Mouse (Mus musculus) embryo, embryonic 11 days (tissue): ENCODE data around the gene AC134908.4.
"Not testable (repeated sequence)": the region's sequence is repeated elsewhere in the genome, so short reads cannot be mapped to it uniquely, and the experiment has no call there.

ENCODE experiments used
- DNase-seq: peaks from one replicate; pipeline ENCODE4 v3.0.0-alpha.2; 2015

Gene AC134908.4

GRCm38 (mm10) chr17:25830806-25831431 lies 35.5 kb upstream of the AC134908.4 start:
- no peak for DNase-seq

GRCm38 (mm10) chr17:25830200-25830753 lies 34.8 kb upstream of the AC134908.4 start:
- no peak for DNase-seq

GRCm38 (mm10) chr17:25829558-25830017 lies 34.1 kb upstream of the AC134908.4 start:
- peak; percentile 6 for DNase-seq

GRCm38 (mm10) chr17:25828712-25829557 lies 33.5 kb upstream of the AC134908.4 start, which contains the start of gene Jmjd8:
Gene Jmjd8 (plus strand): TSS chr17:25828867.
- DNase-seq: peak; percentile 91

- DNase-seq: no peak
Observed at GRCm38 (mm10) chr17:25828223-25828594, 32.8 kb upstream of the AC134908.4 start.

- DNase-seq: no peak
Observed at GRCm38 (mm10) chr17:25827546-25828222, 32.2 kb upstream of the AC134908.4 start.

GRCm38 (mm10) chr17:25827011-25827410 lies 31.6 kb upstream of the AC134908.4 start:
- no peak for DNase-seq

GRCm38 (mm10) chr17:25825984-25826570 lies 30.6 kb upstream of the AC134908.4 start:
- DNase-seq: no peak

- DNase-seq: no peak
Observed at GRCm38 (mm10) chr17:25825311-25825710, 29.9 kb upstream of the AC134908.4 start.

GRCm38 (mm10) chr17:25824362-25825142 lies 29.1 kb upstream of the AC134908.4 start:
- DNase-seq: no peak

- DNase-seq: peak; percentile 93
Observed at GRCm38 (mm10) chr17:25823452-25823851, 28.0 kb upstream of the AC134908.4 start, which contains the start of gene Wdr24. Gene Wdr24 (plus strand): TSS chr17:25823627.

GRCm38 (mm10) chr17:25818851-25819780 lies 23.7 kb upstream of the AC134908.4 start:
- DNase-seq: peak; percentile 46

GRCm38 (mm10) chr17:25817662-25818061 lies 22.2 kb upstream of the AC134908.4 start:
- no peak for DNase-seq

GRCm38 (mm10) chr17:25813471-25813870 lies 18.0 kb upstream of the AC134908.4 start:
- peak; percentile 91 for DNase-seq

GRCm38 (mm10) chr17:25810890-25811289 lies 15.4 kb upstream of the AC134908.4 start:
- no peak for DNase-seq

GRCm38 (mm10) chr17:25809606-25810340 lies 14.3 kb upstream of the AC134908.4 start:
- DNase-seq: no peak

GRCm38 (mm10) chr17:25808789-25809605 lies 13.5 kb upstream of the AC134908.4 start, which contains the start of gene Fbxl16:
Gene Fbxl16 (plus strand): TSS chr17:25809085.
- peak; percentile 94 for DNase-seq

- no peak for DNase-seq
Observed at GRCm38 (mm10) chr17:25808028-25808427, 12.6 kb upstream of the AC134908.4 start.

GRCm38 (mm10) chr17:25807452-25807851 lies 12.0 kb upstream of the AC134908.4 start:
- not testable (repeated sequence) for DNase-seq
